8 mouse cellular contexts compared by ENCODE assay signal in genomic region chr17:43557541-43558090, GRCm38 (mm10). TPM values are rescaled to one million over a fixed set of nuclear protein-coding genes. Genes with fewer than 3 reads are reported as not detected.
DNase-seq lines count a peak whose midpoint lies in the region; ATAC-seq and TF ChIP-seq lines count a peak whose summit lies in the region.
"Had no signal": no experiment of that assay in that cellular context is flagged by ENCODE, and none has a peak within 500 bp of the region (broad histone marks: within the 10 kb centered on the region; RNA-seq: fewer than 3 reads in every experiment).

No protein-coding gene starts in this region.

- H3K4me1 ChIP-seq in ES-Bruce4 (ENCODE audit: control insufficient read depth, insufficient read depth, low read length), result peaks cover 5% of the 10 kb centered on the region
- no peaks in the 10 kb centered on the region; the same call in 1 of the 2 replicates for H3K4me1 ChIP-seq in forebrain, embryonic 16.5 days (replicated peaks; ENCODE audit: control insufficient read depth, insufficient read depth, low read length)
- no peaks in the 10 kb centered on the region for H3K4me1 ChIP-seq in hindbrain, embryonic 11.5 days (replicated peaks; ENCODE audit: control insufficient read depth, insufficient read depth, low read length)
- 0 out of 2 replicates have a peak, but pooled peaks cover 4% of the 10 kb centered on the region for H3K4me1 ChIP-seq in midbrain, embryonic 15.5 days

- 0 out of 2 replicates have a peak overlapping the region, but pooled peaks have one; percentile 6 for H3K27ac ChIP-seq in ES-Bruce4 (ENCODE audit: insufficient read depth, low read length)
- H3K27ac ChIP-seq in forebrain, embryonic 16.5 days (ENCODE audit: low read length), result no peak overlapping the region
- no peak overlapping the region for H3K27ac ChIP-seq in hindbrain, embryonic 11.5 days (ENCODE audit: low read depth, low read length)
- no peak overlapping the region for H3K27ac ChIP-seq in midbrain, embryonic 15.5 days

- peak; percentile 52 for DNase-seq in ZHBTc4 (ENCODE audit: low read depth, low spot score)
- DNase-seq in hindbrain, embryonic 11.5 days (ENCODE audit: low spot score), result peak; percentile 22
- peak; percentile 15 to 23 for DNase-seq in layer of hippocampus, postnatal 25 days (ENCODE audit: extremely low spot score in 1 of 2, low spot score in 1 of 2)
- peak; percentile 29 for DNase-seq in splenic B cell, adult 2 months (ENCODE audit: low read depth, low spot score)

- H3K9ac ChIP-seq in ES-Bruce4 (ENCODE audit: low read depth, poor library complexity, severe bottlenecking), result no peak overlapping the region
- no peak overlapping the region for H3K9ac ChIP-seq in forebrain, embryonic 16.5 days (replicated peaks; ENCODE audit: low read depth, low read length)
- H3K9ac ChIP-seq in hindbrain, embryonic 11.5 days (ENCODE audit: low read depth, low read length), result no peak overlapping the region
- no peak overlapping the region for H3K9ac ChIP-seq in midbrain, embryonic 15.5 days

- H3K27me3 ChIP-seq in ES-Bruce4 (ENCODE audit: control insufficient read depth, insufficient read depth, low read length, poor library complexity, severe bottlenecking), result no peaks in the 10 kb centered on the region
- no peaks in the 10 kb centered on the region for H3K27me3 ChIP-seq in forebrain, embryonic 16.5 days (replicated peaks; ENCODE audit: control insufficient read depth, insufficient read depth, low read length)
- no peaks in the 10 kb centered on the region for H3K27me3 ChIP-seq in hindbrain, embryonic 11.5 days (ENCODE audit: control insufficient read depth, insufficient read depth, low read length)
- no peaks in the 10 kb centered on the region for H3K27me3 ChIP-seq in midbrain, embryonic 15.5 days (replicated peaks)
- H3K27me3 ChIP-seq in splenic B cell, adult 2 months (ENCODE audit: control insufficient read depth, insufficient read depth, low read length, poor library complexity, severe bottlenecking), result no peaks in the 10 kb centered on the region

- no peak overlapping the region for H3K4me2 ChIP-seq in forebrain, embryonic 16.5 days (ENCODE audit: low read length)
- H3K4me2 ChIP-seq in hindbrain, embryonic 11.5 days (replicated peaks; ENCODE audit: low read depth, low read length), result no peak overlapping the region
- no peak overlapping the region for H3K4me2 ChIP-seq in midbrain, embryonic 15.5 days

- TF ChIP-seq CTCF in ES-Bruce4 (IDR thresholded peaks at IDR 0.05; ENCODE audit: low read depth, low read length), result no peak

- H3K36me3 ChIP-seq in ES-Bruce4 (ENCODE audit: control insufficient read depth, insufficient read depth, low read length, poor library complexity, severe bottlenecking), result no peaks in the 10 kb centered on the region
- no peaks in the 10 kb centered on the region for H3K36me3 ChIP-seq in forebrain, embryonic 16.5 days (ENCODE audit: control insufficient read depth, insufficient read depth)
- H3K36me3 ChIP-seq in hindbrain, embryonic 11.5 days (ENCODE audit: control insufficient read depth, insufficient read depth, low read length), result no peaks in the 10 kb centered on the region
- no peaks in the 10 kb centered on the region for H3K36me3 ChIP-seq in midbrain, embryonic 15.5 days (replicated peaks)
- no peaks in the 10 kb centered on the region for H3K36me3 ChIP-seq in splenic B cell, adult 2 months (ENCODE audit: control insufficient read depth, insufficient read depth, low read length, poor library complexity, severe bottlenecking)

- H3K9me3 ChIP-seq in ES-Bruce4 (replicated peaks; ENCODE audit: control insufficient read depth, insufficient read depth, low read length, poor library complexity, severe bottlenecking), result peaks cover 5% of the 10 kb centered on the region; the same call in 1 of the 2 replicates
- no peaks in the 10 kb centered on the region for H3K9me3 ChIP-seq in forebrain, embryonic 16.5 days (ENCODE audit: control insufficient read depth, low read length)
- no peaks in the 10 kb centered on the region for H3K9me3 ChIP-seq in hindbrain, embryonic 11.5 days (ENCODE audit: control insufficient read depth, low read length)
- no peaks in the 10 kb centered on the region for H3K9me3 ChIP-seq in midbrain, embryonic 15.5 days

- TF ChIP-seq EP300 in ES-Bruce4 (IDR thresholded peaks at IDR 0.05; ENCODE audit: insufficient read depth, low read depth, low read length), result no peak

- WGBS in forebrain, embryonic 16.5 days, result 36% methylated on average over 6 of the region's 6 CpGs
- 22% methylated on average over 6 of the region's 6 CpGs for WGBS in hindbrain, embryonic 11.5 days
- WGBS in midbrain, embryonic 15.5 days, result 30% methylated on average over 6 of the region's 6 CpGs

- peak; percentile 62 for ATAC-seq in forebrain, embryonic 16.5 days
- peak; percentile 75 for ATAC-seq in hindbrain, embryonic 11.5 days (ENCODE audit: low FRiP score)
- ATAC-seq in midbrain, embryonic 15.5 days (replicated peaks), result peak; percentile 76

- no peak for TF ChIP-seq POLR2A in ES-Bruce4 (IDR thresholded peaks at IDR 0.05; ENCODE audit: insufficient read depth, low read length)

- no peak overlapping the region for H3K4me3 ChIP-seq in ES-Bruce4 (ENCODE audit: low read depth, low read length)
- H3K4me3 ChIP-seq in forebrain, embryonic 16.5 days (replicated peaks; ENCODE audit: low read length), result no peak overlapping the region
- H3K4me3 ChIP-seq in hindbrain, embryonic 11.5 days (ENCODE audit: low read depth, low read length), result no peak overlapping the region
- no peak overlapping the region for H3K4me3 ChIP-seq in midbrain, embryonic 15.5 days
- H3K4me3 ChIP-seq: erythroblast, embryonic 14.5 days had no signal

RNA-seq across cellular contexts. Expression of gene Pla2g7, which starts 10.3 kb away (rescaled TPM):
- 11.3 and 13.5 TPM in 2 replicates for polyA plus RNA-seq in ES-Bruce4 (2011; ENCODE audit: insufficient read depth, insufficient read length, low read depth, missing spikeins)
- polyA plus RNA-seq in forebrain, embryonic 16.5 days (2015; fragmentation: Nextera tagmentation; extraction: Ambion mirVana), result 8.9 and 11.6 TPM in 2 replicates
- polyA plus RNA-seq in hindbrain, embryonic 11.5 days (2014; fragmentation: Nextera tagmentation; extraction: Ambion mirVana), result 15.4 and 16.3 TPM in 2 replicates
- total RNA-seq in layer of hippocampus, postnatal 25 days (2021), result 100 to 1,000 TPM in 1 of 2 experiments, 10 to 100 TPM in 1; 98.5 to 111 TPM
- polyA plus RNA-seq in midbrain, embryonic 15.5 days (2015; fragmentation: Nextera tagmentation; extraction: Ambion mirVana), result 14.5 and 22.4 TPM in 2 replicates
- polyA plus RNA-seq: erythroblast, embryonic 14.5 days had no signal

RNA-seq across cellular contexts. Expression of gene Ankrd66, which starts 14.2 kb away (rescaled TPM):
- polyA plus RNA-seq in ES-Bruce4 (2011; ENCODE audit: insufficient read depth, insufficient read length, low read depth, missing spikeins), result not detected in 2 replicates
- polyA plus RNA-seq in forebrain, embryonic 16.5 days (2015; fragmentation: Nextera tagmentation; extraction: Ambion mirVana), result 0.48 and 0.68 TPM in 2 replicates
- polyA plus RNA-seq in hindbrain, embryonic 11.5 days (2014; fragmentation: Nextera tagmentation; extraction: Ambion mirVana), result 1.2 TPM in 2 replicates
- under 1 TPM; 0.38 to 0.42 TPM for total RNA-seq in layer of hippocampus, postnatal 25 days (2021)
- 0.43 and 0.50 TPM in 2 replicates for polyA plus RNA-seq in midbrain, embryonic 15.5 days (2015; fragmentation: Nextera tagmentation; extraction: Ambion mirVana)
- polyA plus RNA-seq: erythroblast, embryonic 14.5 days had no signal

RNA-seq across cellular contexts. Expression of gene Mep1a, which starts 55.0 kb away (rescaled TPM):
- not detected in 2 replicates for polyA plus RNA-seq in ES-Bruce4 (2011; ENCODE audit: insufficient read depth, insufficient read length, low read depth, missing spikeins)
- polyA plus RNA-seq in forebrain, embryonic 16.5 days (2015; fragmentation: Nextera tagmentation; extraction: Ambion mirVana), result 0.11 TPM in 1 of 2 replicates, not detected in the other
- polyA plus RNA-seq in hindbrain, embryonic 11.5 days (2014; fragmentation: Nextera tagmentation; extraction: Ambion mirVana), result not detected in 2 replicates
- not detected for total RNA-seq in layer of hippocampus, postnatal 25 days (2021)
- 0.10 TPM in 1 of 2 replicates, not detected in the other for polyA plus RNA-seq in midbrain, embryonic 15.5 days (2015; fragmentation: Nextera tagmentation; extraction: Ambion mirVana)
- polyA plus RNA-seq: erythroblast, embryonic 14.5 days had no signal
